Mouse (Mus musculus) embryo, embryonic 10 days (tissue): ENCODE results near the gene Bhlhe23.

ENCODE experiments used
- DNase-seq: peaks from one replicate; pipeline ENCODE4 v3.0.0-alpha.2; 2015; ENCODE audit warnings: low spot score

Bhlhe23 gene

GRCm38 (mm10) chr2:180725856-180726629 lies 50.7 kb downstream of the Bhlhe23 start:
- DNase-seq: no peak

- DNase-seq: no peak
Measured at GRCm38 (mm10) chr2:180725414-180725778, 51.3 kb downstream of the Bhlhe23 start.

- no peak for DNase-seq
Measured at GRCm38 (mm10) chr2:180724585-180725413, 51.9 kb downstream of the Bhlhe23 start, which contains the start of gene Slc17a9. Gene Slc17a9, plus strand, starts transcription at chr2:180725263.
